Mouse (Mus musculus) intestine, embryonic 14.5 days (tissue): ENCODE data around the gene Cacna1s. TPM values are rescaled to one million over a fixed set of nuclear protein-coding genes. Genes with fewer than 3 reads are reported as not detected.

Experiments used
- ATAC-seq: fragments of 200-750 bp; cut with Nextera tagmentation; replicated peaks from 2 replicates; pipeline ENCODE4 v1.8.0; 2017; ENCODE audit warnings: low read depth, moderate number of reproducible peaks, moderate TSS enrichment, moderate library complexity; ENCODE audit not compliant: low FRiP score, low TSS enrichment
- DNase-seq: peaks from one replicate; pipeline ENCODE4 v3.0.0-alpha.2; 2018; ENCODE audit warnings: low spot score
- H3K27ac ChIP-seq: fragments of 300-500 bp; sonication (generic); 2 replicates; pipeline ENCODE4 v1.5.1; 2014; ENCODE audit warnings: low read depth, mild to moderate bottlenecking, control low read depth
- H3K27me3 ChIP-seq: fragments of 300-500 bp; sonication (generic); replicated peaks from 2 replicates; pipeline ENCODE4 v1.6.1; 2014; ENCODE audit warnings: low read length, control low read depth; ENCODE audit not compliant: control insufficient read depth, insufficient read depth
- H3K36me3 ChIP-seq: fragments of 300-500 bp; sonication (generic); 2 replicates; pipeline ENCODE4 v1.6.1; 2014; ENCODE audit warnings: low read length, control low read depth; ENCODE audit not compliant: control insufficient read depth, insufficient read depth
- H3K4me1 ChIP-seq: fragments of 300-500 bp; sonication (generic); replicated peaks from 2 replicates; pipeline ENCODE4 v1.6.1; 2014; ENCODE audit warnings: low read length, control low read depth, mixed read lengths; ENCODE audit not compliant: control insufficient read depth, insufficient read depth
- H3K4me2 ChIP-seq: fragments of 300-500 bp; sonication (generic); 2 replicates; pipeline ENCODE4 v1.6.1; 2014; ENCODE audit warnings: low read length
- H3K4me3 ChIP-seq: fragments of 300-500 bp; sonication (generic); 2 replicates; pipeline ENCODE4 v1.5.1; 2014; ENCODE audit warnings: low read depth, low read length, control low read depth, mixed read lengths
- H3K9ac ChIP-seq: fragments of 300-500 bp; sonication (generic); 2 replicates; pipeline ENCODE4 v1.6.1; 2014; ENCODE audit warnings: mild to moderate bottlenecking, low read length
- H3K9me3 ChIP-seq: fragments of 300-500 bp; sonication (generic); 2 replicates; pipeline ENCODE4 v1.6.1; 2016; ENCODE audit warnings: low read length, control low read depth; ENCODE audit not compliant: control insufficient read depth
- WGBS: fragments of 180-500 bp; shearing (Covaris S2); extraction: QIAGEN DNeasy Blood & Tissue Kit; methylation state at CpG from one replicate; pipeline ENCODE4 v1.1.7; 2014; 5-methylcytosine and 5-hydroxymethylcytosine counted together
- polyA plus RNA-seq: library from polyadenylated mRNA; unstranded; fragments of >200 nt; fragmentation: Nextera tagmentation; extraction: Ambion mirVana; gene quantifications from 2 replicates; pipeline ENCODE4 v1.2.1, GENCODE M21; 2014

Cacna1s gene
- polyA plus RNA-seq, 1 experiment from 2014 or later, result 0.08 TPM

DNA sequence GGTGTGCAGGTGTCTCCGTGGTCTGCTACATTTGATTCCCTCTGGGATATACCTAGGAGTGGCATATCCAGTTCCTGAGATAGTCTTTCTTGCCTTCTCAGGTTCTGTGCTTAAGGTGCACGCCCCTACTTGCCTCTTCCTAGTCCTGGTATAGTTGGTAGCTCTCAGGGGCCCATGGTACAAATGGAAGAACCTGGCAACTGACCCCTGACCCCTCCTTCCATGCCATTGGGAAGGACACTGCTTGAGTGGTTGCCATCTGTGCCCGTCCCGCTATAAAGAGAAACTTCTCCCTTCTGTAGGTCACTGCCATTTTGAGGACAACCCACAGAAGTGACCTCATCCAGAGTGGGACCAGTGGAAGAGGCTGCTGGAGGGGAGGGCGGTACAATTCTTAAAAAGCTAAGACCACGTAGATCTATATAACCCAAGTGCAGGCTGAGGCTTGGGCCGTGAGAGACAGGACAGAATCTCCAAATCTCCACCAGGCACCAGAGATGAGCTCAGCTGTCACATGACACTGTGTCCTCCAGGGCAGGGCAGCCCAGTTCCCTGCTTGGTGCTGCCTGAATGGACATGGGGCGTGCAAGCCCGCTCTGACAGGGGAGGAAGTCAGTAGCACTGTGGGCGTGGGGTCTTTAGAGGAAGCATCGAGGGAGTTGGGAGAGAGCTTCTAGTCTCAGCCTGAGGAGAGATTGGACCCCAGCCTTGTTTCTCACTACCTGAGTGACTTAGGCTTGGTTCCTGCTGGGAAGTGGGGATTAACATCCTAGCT lies 88.8 kb downstream of the Cacna1s start:
- ATAC-seq (no peak), DNase-seq (no peak)
- Histone ChIP-seq H3K27ac (no peak overlapping the region), H3K36me3 (peaks cover 4% of the 10 kb centered on the region; the same call in 1 of the 2 replicates), H3K9me3 (no peaks in the 10 kb centered on the region), H3K4me2 (no peak overlapping the region), H3K4me3 (no peak overlapping the region), H3K27me3 (no peaks in the 10 kb centered on the region), H3K4me1 (peaks cover 55% of the 10 kb centered on the region), H3K9ac (no peak overlapping the region)
- WGBS, result 82% methylated on average over 11 of the region's 11 CpGs

GRCm38 (mm10) chr1:136142336-136142735 lies 89.8 kb downstream of the Cacna1s start:
- H3K36me3 ChIP-seq, result peaks cover 8% of the 10 kb centered on the region
- no peak overlapping the region for H3K4me3 ChIP-seq
- peaks cover 45% of the 10 kb centered on the region for H3K4me1 ChIP-seq
- H3K9me3 ChIP-seq, result no peaks in the 10 kb centered on the region
- DNase-seq (no peak), ATAC-seq (no peak)
- no peak overlapping the region for H3K4me2 ChIP-seq
- no peaks in the 10 kb centered on the region for H3K27me3 ChIP-seq
- H3K27ac ChIP-seq, result no peak overlapping the region
- 33% methylated on average over 6 of the region's 6 CpGs for WGBS
- no peak overlapping the region for H3K9ac ChIP-seq

- Histone ChIP-seq H3K4me1 (peaks cover 34% of the 10 kb centered on the region), H3K27me3 (no peaks in the 10 kb centered on the region), H3K9ac (no peak overlapping the region), H3K4me2 (no peak overlapping the region), H3K9me3 (no peaks in the 10 kb centered on the region), H3K36me3 (peaks cover 20% of the 10 kb centered on the region), H3K4me3 (no peak overlapping the region), H3K27ac (no peak overlapping the region)
- WGBS, result 90% methylated on average over 10 of the region's 10 CpGs
- ATAC-seq (no peak), DNase-seq (no peak)
Observed at GRCm38 (mm10) chr1:136143514-136143913, 91.0 kb downstream of the Cacna1s start.

DNA sequence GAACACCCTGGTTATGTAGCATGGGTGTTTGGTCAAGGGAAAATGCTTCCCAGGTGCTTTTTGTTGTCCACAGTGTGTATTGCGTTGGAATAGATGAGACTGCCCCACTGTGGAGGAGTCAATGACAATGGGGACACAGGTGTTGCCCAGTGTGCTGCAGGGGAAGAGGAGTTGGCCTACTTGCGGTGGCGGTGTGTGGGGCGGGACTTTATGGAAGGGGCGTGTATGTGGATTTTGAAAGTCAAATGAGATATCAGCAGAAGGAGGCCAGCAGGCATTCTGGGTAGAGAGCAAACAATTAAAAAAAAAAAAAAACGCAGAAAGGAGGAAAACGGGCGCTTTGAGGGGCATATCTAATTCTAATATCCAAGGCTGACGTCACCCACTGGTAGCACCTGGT lies 97.2 kb downstream of the Cacna1s start:
- 95% methylated on average over 9 of the region's 9 CpGs for WGBS
- no peak for ATAC-seq
- peaks cover 75% of the 10 kb centered on the region for H3K36me3 ChIP-seq

DNA sequence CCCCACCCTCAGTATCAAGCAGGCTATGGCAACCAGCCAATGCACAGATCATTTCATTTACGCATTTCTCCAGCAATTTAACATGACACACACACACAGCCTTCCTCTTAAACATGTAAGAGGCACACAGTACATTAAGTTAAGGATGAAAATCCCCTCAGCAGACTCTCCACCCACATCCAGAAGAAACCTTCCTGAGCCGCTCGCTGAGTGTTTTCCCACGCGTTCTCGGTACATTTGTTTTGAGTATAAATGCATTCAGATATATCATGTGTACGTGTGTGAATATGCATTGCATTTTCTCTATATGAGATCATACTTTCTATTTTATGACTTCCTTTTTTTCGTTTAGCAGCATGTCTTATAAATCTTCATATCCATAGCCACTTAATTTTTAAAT lies 98.8 kb downstream of the Cacna1s start:
- no peaks in the 10 kb centered on the region for H3K4me1 ChIP-seq
- 78% methylated on average over 8 of the region's 8 CpGs for WGBS
- DNase-seq (no peak), ATAC-seq (no peak)
- H3K9me3 ChIP-seq, result no peaks in the 10 kb centered on the region
- no peak overlapping the region for H3K9ac ChIP-seq
- peaks cover 75% of the 10 kb centered on the region for H3K36me3 ChIP-seq
- no peak overlapping the region for H3K4me3 ChIP-seq
- H3K27ac ChIP-seq, result no peak overlapping the region
- no peaks in the 10 kb centered on the region for H3K27me3 ChIP-seq
- no peak overlapping the region for H3K4me2 ChIP-seq

More for the DNA sequence above, 97.2 kb downstream of the Cacna1s start:
- Histone ChIP-seq H3K4me1 (no peaks in the 10 kb centered on the region), H3K4me2 (no peak overlapping the region), H3K4me3 (no peak overlapping the region), H3K9me3 (no peaks in the 10 kb centered on the region), H3K9ac (no peak overlapping the region), H3K27ac (no peak overlapping the region), H3K27me3 (no peaks in the 10 kb centered on the region)
- DNase-seq, result no peak

DNA sequence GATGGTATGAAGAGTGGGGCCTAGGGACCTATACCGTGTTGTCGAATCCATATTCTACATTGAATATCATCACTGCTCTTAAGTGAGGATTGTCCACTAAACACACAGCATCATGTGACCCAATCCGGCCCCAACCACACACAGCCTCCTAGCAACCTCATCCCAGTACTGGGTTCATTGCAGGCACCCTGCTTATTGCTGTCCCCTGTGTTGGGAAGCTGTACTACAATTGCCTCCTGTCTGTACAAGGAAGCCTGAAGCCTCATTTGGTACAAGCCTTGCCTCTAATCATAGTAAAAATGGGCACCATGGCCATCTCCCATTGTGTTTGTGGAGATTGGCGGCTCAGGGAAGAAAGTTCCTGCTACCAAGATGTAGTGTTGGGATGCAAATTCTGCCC lies 103.8 kb downstream of the Cacna1s start:
- Histone ChIP-seq H3K4me2 (no peak overlapping the region), H3K4me3 (no peak overlapping the region), H3K36me3 (peaks cover 78% of the 10 kb centered on the region), H3K9me3 (no peaks in the 10 kb centered on the region), H3K4me1 (no peaks in the 10 kb centered on the region), H3K9ac (no peak overlapping the region), H3K27ac (no peak overlapping the region), H3K27me3 (no peaks in the 10 kb centered on the region)
- ATAC-seq (no peak), DNase-seq (no peak)
- 98% methylated on average over 4 of the region's 4 CpGs for WGBS

DNA sequence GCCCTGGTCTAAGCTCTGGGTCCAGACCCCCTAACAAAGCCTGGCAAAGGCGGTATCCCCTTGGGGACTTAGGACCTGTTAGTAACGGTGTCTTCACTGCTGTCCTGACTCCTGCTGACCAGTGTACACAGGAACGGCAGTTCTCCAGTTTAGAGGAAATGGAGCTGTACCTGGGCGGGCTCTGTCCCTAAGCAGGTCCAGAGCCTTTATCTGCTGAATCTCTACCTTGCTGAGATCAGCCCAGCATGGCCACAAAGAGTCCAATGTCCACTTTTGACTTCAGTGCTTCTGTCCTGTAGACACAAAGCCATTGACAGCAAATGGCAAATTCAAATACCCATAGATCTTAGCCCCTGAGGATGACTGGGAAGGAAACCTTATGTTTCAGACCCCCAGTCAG lies 104.4 kb downstream of the Cacna1s start:
- Histone ChIP-seq H3K4me3 (no peak overlapping the region), H3K4me1 (no peaks in the 10 kb centered on the region), H3K4me2 (no peak overlapping the region), H3K27me3 (no peaks in the 10 kb centered on the region), H3K36me3 (peaks cover 76% of the 10 kb centered on the region), H3K27ac (no peak overlapping the region), H3K9ac (no peak overlapping the region), H3K9me3 (no peaks in the 10 kb centered on the region)
- ATAC-seq, result no peak
- WGBS, result 89% methylated on average over 4 of the region's 4 CpGs
- no peak for DNase-seq

DNA sequence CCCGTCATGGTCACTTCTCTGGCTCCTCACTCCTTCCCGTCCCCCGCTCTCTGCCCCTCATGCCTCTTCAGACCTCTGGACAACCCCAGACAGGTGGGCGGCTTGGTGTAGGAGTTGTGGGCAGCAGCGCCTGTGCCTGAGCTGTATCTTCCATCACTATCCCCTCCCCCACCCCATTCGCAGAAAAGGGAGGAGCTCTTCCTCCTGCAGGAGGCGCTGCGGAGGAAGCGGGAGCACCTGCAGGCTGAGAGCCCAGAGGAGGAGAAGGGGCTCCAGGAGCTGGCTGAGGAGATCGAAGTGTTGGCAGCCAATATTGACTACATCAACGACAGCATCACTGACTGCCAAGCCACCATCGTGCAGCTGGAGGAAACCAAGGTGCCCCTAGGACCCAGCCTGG lies 107.3 kb downstream of the Cacna1s start:
- Histone ChIP-seq H3K4me2 (no peak overlapping the region), H3K9me3 (no peaks in the 10 kb centered on the region), H3K4me1 (no peaks in the 10 kb centered on the region), H3K4me3 (no peak overlapping the region), H3K9ac (no peak overlapping the region), H3K36me3 (peaks cover 73% of the 10 kb centered on the region), H3K27ac (no peak overlapping the region), H3K27me3 (no peaks in the 10 kb centered on the region)
- ATAC-seq (no peak), DNase-seq (no peak)
- 58% methylated on average over 10 of the region's 12 CpGs for WGBS

DNA sequence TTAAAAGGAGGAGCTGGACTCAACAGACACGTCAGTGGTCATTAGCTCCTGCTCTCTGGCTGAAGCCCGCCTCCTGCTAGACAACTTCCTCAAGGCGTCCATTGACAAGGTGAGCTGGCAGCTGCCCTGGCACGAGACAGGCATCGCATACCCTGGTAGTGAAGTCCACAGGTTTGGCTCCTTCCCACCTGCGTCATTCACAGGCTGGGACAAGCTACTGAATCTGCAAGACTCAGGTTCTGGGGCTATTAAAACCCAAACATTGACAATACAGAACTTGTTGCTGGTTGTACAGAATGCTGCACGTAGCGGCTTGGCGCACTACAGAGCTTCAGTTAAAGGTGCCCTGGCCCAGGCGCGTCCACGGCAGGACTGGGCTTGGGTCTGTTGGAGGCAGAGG lies 107.7 kb downstream of the Cacna1s start:
- Histone ChIP-seq H3K9me3 (no peaks in the 10 kb centered on the region), H3K27me3 (no peaks in the 10 kb centered on the region), H3K4me1 (no peaks in the 10 kb centered on the region), H3K4me3 (no peak overlapping the region), H3K36me3 (peaks cover 77% of the 10 kb centered on the region), H3K9ac (no peak overlapping the region), H3K4me2 (no peak overlapping the region), H3K27ac (no peak overlapping the region)
- DNase-seq (no peak), ATAC-seq (no peak)
- 87% methylated on average over 12 of the region's 12 CpGs for WGBS
